In genomic region chr10:41826526-41827116, GRCm38 (mm10) we compare ENCODE assay signal across 21 mouse cellular contexts. TPM values are rescaled to one million over a fixed set of nuclear protein-coding genes. Genes with fewer than 3 reads are reported as not detected.
DNase-seq lines count a peak whose midpoint lies in the region; ATAC-seq and TF ChIP-seq lines count a peak whose summit lies in the region.
"Had no signal": no experiment of that assay in that cellular context is flagged by ENCODE, and none has a peak within 500 bp of the region (broad histone marks: within the 10 kb centered on the region; RNA-seq: fewer than 3 reads in every experiment).

No protein-coding gene starts in this region.

- H3K27ac ChIP-seq in MEL (ENCODE audit: control insufficient read depth, low read depth, low read length), result peak overlapping the region; percentile 22
- no peak overlapping the region for H3K27ac ChIP-seq in kidney, embryonic 14.5 days (ENCODE audit: low read depth, low read length)
- H3K27ac ChIP-seq: forebrain, embryonic 12.5 days; gastrocnemius, adult 2 months; limb, embryonic 12.5 days; liver, embryonic 15.5 days; midbrain, embryonic 13.5 days; neural tube, embryonic 13.5 days had no signal

- no peak overlapping the region for H3K9ac ChIP-seq in MEL (ENCODE audit: control insufficient read depth, low read depth, low read length, poor library complexity, severe bottlenecking)
- no peak overlapping the region for H3K9ac ChIP-seq in kidney, embryonic 14.5 days (ENCODE audit: low read depth, low read length)
- H3K9ac ChIP-seq: forebrain, embryonic 12.5 days; limb, embryonic 12.5 days; liver, embryonic 15.5 days; midbrain, embryonic 13.5 days; neural tube, embryonic 13.5 days had no signal

- peak; percentile 82 for ATAC-seq in megakaryocyte, adult 5-6 weeks (ENCODE audit: poor library complexity, severe bottlenecking)
- no peak for ATAC-seq in kidney, embryonic 14.5 days (ENCODE audit: low FRiP score, low TSS enrichment)
- ATAC-seq: lung, postnatal 0 days; midbrain, embryonic 13.5 days had no signal

- TF ChIP-seq CTCF in MEL (IDR thresholded peaks at IDR 0.05 in 2 of 3, conservative IDR thresholded peaks at IDR 0.05 in 1 of 3; ENCODE audit: control insufficient read depth in 1 of 3, insufficient read depth in 1 of 3, low read depth in 2 of 3, low read length in 3 of 3, poor library complexity in 1 of 3, severe bottlenecking in 1 of 3), result peak in 2 of 3 experiments; percentile 18 to 30; a peak in 1 of 6 replicates

- peaks cover 8 to 23% of the 10 kb centered on the region in 2 experiments for H3K4me1 ChIP-seq in MEL (ENCODE audit: control insufficient read depth in 1 of 2, insufficient read depth in 2 of 2, low read length in 2 of 2)
- H3K4me1 ChIP-seq in kidney, embryonic 14.5 days (ENCODE audit: control insufficient read depth, insufficient read depth, low read length), result no peaks in the 10 kb centered on the region
- H3K4me1 ChIP-seq: forebrain, embryonic 12.5 days; limb, embryonic 12.5 days; midbrain, embryonic 13.5 days; neural tube, embryonic 13.5 days had no signal

- TF ChIP-seq EP300 in MEL (IDR thresholded peaks at IDR 0.05; ENCODE audit: low read depth in 1 of 2, low read length in 2 of 2), result peak; percentile 43 to 75; a peak in 3 of 4 replicates

- H3K9me3 ChIP-seq in MEL (replicated peaks; ENCODE audit: insufficient read depth, low read length), result no peaks in the 10 kb centered on the region
- H3K9me3 ChIP-seq in kidney, embryonic 14.5 days (ENCODE audit: control insufficient read depth, low read length), result no peaks in the 10 kb centered on the region
- H3K9me3 ChIP-seq: forebrain, embryonic 12.5 days; limb, embryonic 12.5 days; liver, embryonic 15.5 days; midbrain, embryonic 13.5 days; neural tube, embryonic 13.5 days had no signal

- H3K27me3 ChIP-seq in MEL (ENCODE audit: control insufficient read depth in 1 of 2, insufficient read depth in 2 of 2, low read length in 2 of 2), result no peaks in the 10 kb centered on the region
- H3K27me3 ChIP-seq in kidney, embryonic 14.5 days (ENCODE audit: control insufficient read depth, insufficient read depth, low read length), result no peaks in the 10 kb centered on the region
- H3K27me3 ChIP-seq: forebrain, embryonic 12.5 days; limb, embryonic 12.5 days; liver, embryonic 15.5 days; midbrain, embryonic 13.5 days; neural tube, embryonic 13.5 days had no signal

- peak; percentile 81 for DNase-seq in heart, adult 11 months
- no peak for DNase-seq in heart, adult 9 months (ENCODE audit: low spot score in 2 of 2)
- peak; percentile 31 for DNase-seq in 3134 (ENCODE audit: extremely low read depth, insufficient read length, low spot score)
- peak; percentile 92 for DNase-seq in MEL (ENCODE audit: low read depth, low spot score)
- DNase-seq in T-cell, adult 2 months (ENCODE audit: low spot score), result no peak
- DNase-seq in spleen, postnatal 10 days (ENCODE audit: low spot score in 2 of 2), result no peak
- DNase-seq: adrenal gland, postnatal 25 days; cerebellum, adult 8-10 months; gastrocnemius, adult 2 months; kidney, adult 8-10 months; kidney, postnatal 36 days; right cerebral cortex, postnatal 25 days; thymus, adult 2 months had no signal

- WGBS in kidney, embryonic 14.5 days, result 89% methylated on average over 6 of the region's 6 CpGs

- TF ChIP-seq RAD21 in MEL (IDR thresholded peaks at IDR 0.05; ENCODE audit: low read depth, low read length), result peak; percentile 9; the same call in 1 of the 2 replicates

- peaks cover 2% of the 10 kb centered on the region; the same call in 1 of the 2 replicates for H3K79me2 ChIP-seq in MEL (ENCODE audit: control insufficient read depth, insufficient read depth, low read length, poor library complexity)

- H3K36me3 ChIP-seq in MEL (ENCODE audit: control insufficient read depth in 1 of 2, insufficient read depth in 2 of 2, low read length in 2 of 2), result peaks cover 0 to 22% of the 10 kb centered on the region in 2 experiments; a peak in 2 of 4 replicates
- no peaks in the 10 kb centered on the region for H3K36me3 ChIP-seq in kidney, embryonic 14.5 days (ENCODE audit: control insufficient read depth, insufficient read depth, low read length)
- H3K36me3 ChIP-seq: forebrain, embryonic 12.5 days; limb, embryonic 12.5 days; liver, embryonic 15.5 days; midbrain, embryonic 13.5 days; neural tube, embryonic 13.5 days had no signal

- peak overlapping the region in 1 of 2 experiments; percentile 1; a peak in 1 of 4 replicates for H3K4me3 ChIP-seq in MEL (ENCODE audit: control insufficient read depth in 1 of 2, insufficient read depth in 1 of 2, low read depth in 2 of 2, low read length in 2 of 2)
- H3K4me3 ChIP-seq in kidney, embryonic 14.5 days (ENCODE audit: low read length), result no peak overlapping the region
- H3K4me3 ChIP-seq: forebrain, embryonic 12.5 days; gastrocnemius, adult 2 months; limb, embryonic 12.5 days; liver, embryonic 15.5 days; midbrain, embryonic 13.5 days; neural tube, embryonic 13.5 days had no signal

- no peak for TF ChIP-seq POLR2A in MEL (IDR thresholded peaks at IDR 0.05; ENCODE audit: control insufficient read depth in 1 of 2, insufficient read depth in 1 of 2, low read depth in 1 of 2, low read length in 2 of 2, poor library complexity in 1 of 2)

- no peak overlapping the region for H3K4me2 ChIP-seq in kidney, embryonic 14.5 days (replicated peaks; ENCODE audit: low read depth, low read length)
- H3K4me2 ChIP-seq: forebrain, embryonic 12.5 days; limb, embryonic 12.5 days; liver, embryonic 15.5 days; midbrain, embryonic 13.5 days; neural tube, embryonic 13.5 days had no signal

TF ChIP-seq in MEL, 35 proteins besides CTCF, POLR2A, EP300 and RAD21:
- TF ChIP-seq TCF12 (IDR thresholded peaks at IDR 0.05; ENCODE audit: low read depth, low read length) (0 out of 2 replicates have a peak, but pooled peaks have one; percentile 24), TBP (IDR thresholded peaks at IDR 0.05; ENCODE audit: low read depth, low read length) (no peak), NRF1 (IDR thresholded peaks at IDR 0.05; ENCODE audit: insufficient read depth, low read depth, low read length, poor library complexity, severe bottlenecking) (no peak), GATA1 (IDR thresholded peaks at IDR 0.05; ENCODE audit: low read depth, low read length) (peak; percentile 75), ETS1 (IDR thresholded peaks at IDR 0.05; ENCODE audit: low read depth, low read length) (no peak), TAL1 (IDR thresholded peaks at IDR 0.05; ENCODE audit: low read length) (0 out of 2 replicates have a peak, but pooled peaks have one; percentile 4), MYB (IDR thresholded peaks at IDR 0.05; ENCODE audit: low read depth, low read length) (no peak), UBTF (IDR thresholded peaks at IDR 0.05; ENCODE audit: borderline replicate concordance, insufficient read depth, low read depth, low read length) (0 out of 2 replicates have a peak, but pooled peaks have one; percentile 26), SMC3 (IDR thresholded peaks at IDR 0.05; ENCODE audit: low read depth, low read length) (peak; percentile 29; the same call in 1 of the 2 replicates), BHLHE40 (IDR thresholded peaks at IDR 0.05; ENCODE audit: borderline replicate concordance, low read depth, low read length) (peak; percentile 50; the same call in 1 of the 2 replicates), ZNF384 (IDR thresholded peaks at IDR 0.05; ENCODE audit: low read depth, low read length) (0 out of 2 replicates have a peak, but pooled peaks have one; percentile 26), MAX (IDR thresholded peaks at IDR 0.05; ENCODE audit: low read length) (no peak), MYC (IDR thresholded peaks at IDR 0.05; ENCODE audit: low read depth, low read length) (peak; percentile 67; the same call in 1 of the 2 replicates), MXI1 (IDR thresholded peaks at IDR 0.05; ENCODE audit: low read depth, low read length) (peak; percentile 19)

RNA-seq across cellular contexts. Expression of gene Sesn1, which starts 16.9 kb away (rescaled TPM):
- total RNA-seq in MEL (2012; rRNA removed), result 11.7 and 13.2 TPM in 2 replicates
- polyA plus RNA-seq in MEL (2012; ENCODE audit: insufficient read depth in 1 of 2, insufficient read length in 2 of 2, low read depth in 1 of 2, low replicate concordance in 2 of 2, missing spikeins in 1 of 2), result 10 to 100 TPM in 1 of 2 experiments, not detected in 1; 11.7 TPM
- total RNA-seq in megakaryocyte, adult 5-6 weeks (2015), result 19.4 and 21.5 TPM in 2 replicates
- total RNA-seq in megakaryocyte, adult 5-6 weeks (2017), result 15.1 and 15.7 TPM in 2 replicates
- 24.0 and 32.1 TPM in 2 replicates for polyA plus RNA-seq in kidney, embryonic 14.5 days (2014; fragmentation: Nextera tagmentation; extraction: Ambion mirVana)

RNA-seq across cellular contexts. Expression of gene Cep57l1, which starts 16.9 kb away (rescaled TPM):
- 14.2 and 16.7 TPM in 2 replicates for total RNA-seq in MEL (2012; rRNA removed)
- 10 to 100 TPM in 1 of 2 experiments, not detected in 1; 19.2 TPM for polyA plus RNA-seq in MEL (2012; ENCODE audit: insufficient read depth in 1 of 2, insufficient read length in 2 of 2, low read depth in 1 of 2, low replicate concordance in 2 of 2, missing spikeins in 1 of 2)
- total RNA-seq in megakaryocyte, adult 5-6 weeks (2015), result 14.4 and 18.6 TPM in 2 replicates
- total RNA-seq in megakaryocyte, adult 5-6 weeks (2017), result 21.2 and 28.0 TPM in 2 replicates
- 21.1 and 24.7 TPM in 2 replicates for polyA plus RNA-seq in kidney, embryonic 14.5 days (2014; fragmentation: Nextera tagmentation; extraction: Ambion mirVana)

Comparison
In these comparisons a context has a peak if more than half of its experiments do, and no peak if none do; other contexts are left out.
1. DNase-seq: peak in heart, adult 11 months (single experiment), 3134 (single experiment) and MEL (single experiment); none in heart, adult 9 months (0 of 2), T-cell, adult 2 months (single experiment) and spleen, postnatal 10 days (0 of 2).